Mouse (Mus musculus) lung, postnatal 0 days (tissue): Measurements from ENCODE around the gene 1700015G11Rik.

ENCODE experiments used
- CTCF ChIP-seq: IDR thresholded peaks from 2 replicates; pipeline ENCODE4 v1.5.1; 2016; ENCODE audit warnings: antibody characterized with exemption, mild to moderate bottlenecking
- EP300 ChIP-seq: IDR thresholded peaks from 2 replicates; pipeline ENCODE4 v1.6.1; 2016; ENCODE audit warnings: antibody characterized with exemption, mild to moderate bottlenecking, control low read depth

- no peak for TF ChIP-seq CTCF
- TF ChIP-seq EP300 = no peak
These were observed 348 bp downstream of the 1700015G11Rik start for GRCm38 (mm10) chr7:52015180-52015579.
